Mouse (Mus musculus): Measurements from ENCODE around the gene Hip1r.

DNA sequence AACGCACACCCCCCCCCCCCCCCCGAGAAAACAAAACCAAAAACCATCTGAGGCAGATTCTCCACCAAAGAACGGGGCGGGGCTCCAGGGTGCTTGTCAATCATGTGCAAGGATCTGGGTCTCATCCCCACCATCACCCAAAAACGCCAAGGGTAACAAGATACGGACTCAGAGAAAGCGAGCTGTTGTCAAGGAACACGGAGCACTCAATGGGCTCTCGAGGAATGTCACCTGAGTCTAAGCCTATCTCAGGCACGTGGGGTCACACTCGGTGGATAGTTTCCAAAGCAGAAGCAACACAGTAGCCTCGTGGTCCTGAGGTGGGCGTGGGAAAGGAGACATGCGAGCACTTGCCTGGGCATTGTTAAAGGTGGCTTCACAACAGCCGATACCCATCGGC is 40.3 kb downstream of the Hip1r start:
- TF ChIP-seq POLR2A (IDR thresholded peaks at IDR 0.05; ENCODE audit: low read depth, low read length) (no peak), CTCF (conservative IDR thresholded peaks at IDR 0.05; ENCODE audit: insufficient read depth, insufficient read length, low read depth, low read length) (no peak)
